Mouse (Mus musculus) liver, embryonic 13.5 days (tissue): ENCODE measurements around the gene Ramp1. TPM values are rescaled to one million over a fixed set of nuclear protein-coding genes. Genes with fewer than 3 reads are reported as not detected.

Source experiments
- ATAC-seq: fragments of 200-750 bp; cut with Nextera tagmentation; 2 replicates; pipeline ENCODE4 v1.8.0; 2017; ENCODE audit warnings: low read depth, mild to moderate bottlenecking, moderate number of reproducible peaks, moderate library complexity
- DNase-seq: peaks from one replicate; pipeline ENCODE4 v3.0.0; 2022
- H3K27ac ChIP-seq: fragments of 300-500 bp; sonication (generic); 2 replicates; pipeline ENCODE4 v1.5.1; 2015; ENCODE audit warnings: moderate library complexity, mild to moderate bottlenecking, inconsistent platforms
- H3K27me3 ChIP-seq: fragments of 300-500 bp; sonication (generic); 2 replicates; pipeline ENCODE4 v1.6.1; 2015; ENCODE audit warnings: mild to moderate bottlenecking, inconsistent platforms
- H3K36me3 ChIP-seq: fragments of 300-500 bp; sonication (generic); 2 replicates; pipeline ENCODE4 v1.6.1; 2015; ENCODE audit warnings: mild to moderate bottlenecking, inconsistent platforms
- H3K4me1 ChIP-seq: fragments of 300-500 bp; sonication (generic); replicated peaks from 2 replicates; pipeline ENCODE4 v1.6.1; 2015; ENCODE audit warnings: inconsistent platforms
- H3K4me2 ChIP-seq: fragments of 300-500 bp; sonication (generic); 2 replicates; pipeline ENCODE4 v1.6.1; 2015; ENCODE audit warnings: inconsistent platforms, mild to moderate bottlenecking, moderate library complexity
- H3K4me3 ChIP-seq: fragments of 300-500 bp; sonication (generic); replicated peaks from 2 replicates; pipeline ENCODE4 v1.5.1; 2015; ENCODE audit warnings: mild to moderate bottlenecking, inconsistent platforms
- H3K9ac ChIP-seq: fragments of 300-500 bp; sonication (generic); 2 replicates; pipeline ENCODE4 v1.6.1; 2015; ENCODE audit warnings: mild to moderate bottlenecking, inconsistent platforms
- H3K9me3 ChIP-seq: fragments of 300-500 bp; sonication (generic); replicated peaks from 2 replicates; pipeline ENCODE4 v1.6.1; 2016; ENCODE audit warnings: inconsistent platforms
- WGBS: fragments of 180-500 bp; shearing (Covaris S2); methylation state at CpG from one replicate; pipeline ENCODE4 v1.1.7; 2015; ENCODE audit not compliant: insufficient replicate concordance; 5-methylcytosine and 5-hydroxymethylcytosine counted together
- polyA plus RNA-seq: library from polyadenylated mRNA; unstranded; fragments of >200 nt; fragmentation: Nextera tagmentation; extraction: Ambion mirVana; gene quantifications from 2 replicates; pipeline ENCODE4 v1.2.1, GENCODE M21; 2015

Gene Ramp1
- polyA plus RNA-seq, 1 experiment from 2014 or later, result 5.3 TPM

GRCm38 (mm10) chr1:91216504-91217267, 37.1 kb downstream of the Ramp1 start:
- 10% methylated on average over 10 of the region's 10 CpGs for WGBS
- no peak overlapping the region for H3K27ac ChIP-seq

GRCm38 (mm10) chr1:91219641-91220321, 40.2 kb downstream of the Ramp1 start:
- no peak for DNase-seq
- Histone ChIP-seq H3K36me3 (no peaks in the 10 kb centered on the region), H3K27ac (no peak overlapping the region), H3K4me1 (peaks cover 12% of the 10 kb centered on the region), H3K4me3 (no peak overlapping the region), H3K9ac (no peak overlapping the region), H3K27me3 (no peaks in the 10 kb centered on the region), H3K4me2 (no peak overlapping the region), H3K9me3 (no peaks in the 10 kb centered on the region)
- 56% methylated on average over 7 of the region's 7 CpGs for WGBS
- ATAC-seq, result no peak

More at GRCm38 (mm10) chr1:91216504-91217267, 37.1 kb downstream of the Ramp1 start:
- peaks cover 12% of the 10 kb centered on the region for H3K4me1 ChIP-seq
- DNase-seq, result no peak
- no peak for ATAC-seq
- H3K9me3 ChIP-seq, result no peaks in the 10 kb centered on the region
- H3K9ac ChIP-seq, result no peak overlapping the region
- no peak overlapping the region for H3K4me3 ChIP-seq
- no peak overlapping the region for H3K4me2 ChIP-seq
- H3K36me3 ChIP-seq, result no peaks in the 10 kb centered on the region
- no peaks in the 10 kb centered on the region for H3K27me3 ChIP-seq

- no peak overlapping the region for H3K9ac ChIP-seq
- no peak for DNase-seq
- ATAC-seq, result no peak
- no peak overlapping the region for H3K4me3 ChIP-seq
- WGBS, result 48% methylated on average over 3 of the region's 3 CpGs
- no peaks in the 10 kb centered on the region for H3K27me3 ChIP-seq
- no peaks in the 10 kb centered on the region for H3K36me3 ChIP-seq
- peaks cover 12% of the 10 kb centered on the region for H3K4me1 ChIP-seq
- no peaks in the 10 kb centered on the region for H3K9me3 ChIP-seq
- H3K27ac ChIP-seq, result no peak overlapping the region
- H3K4me2 ChIP-seq, result no peak overlapping the region
These were observed 40.7 kb downstream of the Ramp1 start for GRCm38 (mm10) chr1:91220322-91220672.

- WGBS, result 62% methylated on average over 4 of the region's 4 CpGs
These were observed 46.9 kb downstream of the Ramp1 start for GRCm38 (mm10) chr1:91226562-91226961.

GRCm38 (mm10) chr1:91227381-91228054, 47.9 kb downstream of the Ramp1 start:
- WGBS, result 44% methylated on average over 15 of the region's 15 CpGs
- peak overlapping the region; percentile 46 for H3K4me2 ChIP-seq
- peak overlapping the region; percentile 49; the same call in 1 of the 2 replicates for H3K9ac ChIP-seq
- no peak for DNase-seq
- peak; percentile 41; the same call in 1 of the 2 replicates for ATAC-seq
- H3K9me3 ChIP-seq, result no peaks in the 10 kb centered on the region
- H3K27ac ChIP-seq, result peak overlapping the region; percentile 69
- H3K4me3 ChIP-seq, result no peak overlapping the region
- H3K4me1 ChIP-seq, result peaks cover 33% of the 10 kb centered on the region
- no peaks in the 10 kb centered on the region for H3K36me3 ChIP-seq
- no peaks in the 10 kb centered on the region for H3K27me3 ChIP-seq

More at GRCm38 (mm10) chr1:91226562-91226961, 46.9 kb downstream of the Ramp1 start:
- Histone ChIP-seq H3K4me2 (no peak overlapping the region), H3K27ac (0 out of 2 replicates have a peak overlapping the region, but pooled peaks have one; percentile 69), H3K4me3 (no peak overlapping the region), H3K27me3 (no peaks in the 10 kb centered on the region), H3K9me3 (no peaks in the 10 kb centered on the region), H3K36me3 (no peaks in the 10 kb centered on the region), H3K4me1 (peaks cover 33% of the 10 kb centered on the region), H3K9ac (no peak overlapping the region)
- ATAC-seq (peak; percentile 34; the same call in 1 of the 2 replicates), DNase-seq (no peak)

- DNase-seq, result no peak
- Histone ChIP-seq H3K4me3 (no peak overlapping the region), H3K9me3 (no peaks in the 10 kb centered on the region), H3K27me3 (no peaks in the 10 kb centered on the region), H3K9ac (no peak overlapping the region), H3K4me2 (no peak overlapping the region), H3K4me1 (peaks cover 33% of the 10 kb centered on the region), H3K27ac (no peak overlapping the region), H3K36me3 (no peaks in the 10 kb centered on the region)
- 48% methylated on average over 6 of the region's 6 CpGs for WGBS
- no peak for ATAC-seq
These were observed 51.5 kb downstream of the Ramp1 start for GRCm38 (mm10) chr1:91231142-91231541.

GRCm38 (mm10) chr1:91231896-91232295, 52.3 kb downstream of the Ramp1 start:
- Histone ChIP-seq H3K9ac (no peak overlapping the region), H3K36me3 (no peaks in the 10 kb centered on the region), H3K27ac (no peak overlapping the region), H3K9me3 (no peaks in the 10 kb centered on the region), H3K27me3 (no peaks in the 10 kb centered on the region), H3K4me2 (no peak overlapping the region), H3K4me1 (peaks cover 27% of the 10 kb centered on the region), H3K4me3 (no peak overlapping the region)
- 31% methylated on average over 5 of the region's 5 CpGs for WGBS
- DNase-seq (no peak), ATAC-seq (no peak)

- Histone ChIP-seq H3K27me3 (no peaks in the 10 kb centered on the region), H3K4me3 (no peak overlapping the region), H3K9ac (no peak overlapping the region), H3K9me3 (no peaks in the 10 kb centered on the region), H3K4me2 (no peak overlapping the region), H3K4me1 (peaks cover 7% of the 10 kb centered on the region), H3K36me3 (no peaks in the 10 kb centered on the region), H3K27ac (no peak overlapping the region)
- WGBS, result 14% methylated on average over 5 of the region's 5 CpGs
- DNase-seq (no peak), ATAC-seq (no peak)
These were observed 55.8 kb downstream of the Ramp1 start for GRCm38 (mm10) chr1:91235395-91235794.

GRCm38 (mm10) chr1:91237676-91238075, 58.1 kb downstream of the Ramp1 start:
- Histone ChIP-seq H3K4me2 (no peak overlapping the region), H3K4me1 (peaks cover 18% of the 10 kb centered on the region), H3K36me3 (no peaks in the 10 kb centered on the region), H3K27ac (no peak overlapping the region), H3K9me3 (no peaks in the 10 kb centered on the region), H3K27me3 (no peaks in the 10 kb centered on the region), H3K9ac (no peak overlapping the region), H3K4me3 (no peak overlapping the region)
- ATAC-seq (no peak), DNase-seq (no peak)
- 62% methylated on average over 6 of the region's 6 CpGs for WGBS

GRCm38 (mm10) chr1:91239112-91239511, 59.5 kb downstream of the Ramp1 start:
- Histone ChIP-seq H3K9me3 (no peaks in the 10 kb centered on the region), H3K4me3 (no peak overlapping the region), H3K4me2 (no peak overlapping the region), H3K9ac (no peak overlapping the region), H3K4me1 (peaks cover 18% of the 10 kb centered on the region), H3K27me3 (no peaks in the 10 kb centered on the region), H3K36me3 (no peaks in the 10 kb centered on the region), H3K27ac (no peak overlapping the region)
- 15% methylated on average over 5 of the region's 5 CpGs for WGBS
- peak; percentile 47; the same call in 1 of the 2 replicates for ATAC-seq
- DNase-seq, result no peak

GRCm38 (mm10) chr1:91239800-91240199, 60.2 kb downstream of the Ramp1 start:
- Histone ChIP-seq H3K9ac (no peak overlapping the region), H3K27me3 (no peaks in the 10 kb centered on the region), H3K4me3 (no peak overlapping the region), H3K9me3 (no peaks in the 10 kb centered on the region), H3K4me1 (peaks cover 18% of the 10 kb centered on the region), H3K4me2 (no peak overlapping the region), H3K27ac (no peak overlapping the region; the same call in 1 of the 2 replicates), H3K36me3 (no peaks in the 10 kb centered on the region)
- 0 out of 2 replicates have a peak, but pooled peaks have one; percentile 15 for ATAC-seq
- WGBS, result 9% methylated on average over 1 of the region's 1 CpGs
- no peak for DNase-seq
